Mouse (Mus musculus): Measurements from ENCODE around the gene Itga2b. TPM values are rescaled to one million over a fixed set of nuclear protein-coding genes. Genes with fewer than 3 reads are reported as not detected.

Gene Itga2b
- 12.1 TPM in 2 replicates for polyA plus RNA-seq (2015; fragmentation: Nextera tagmentation; extraction: Ambion mirVana)

DNA sequence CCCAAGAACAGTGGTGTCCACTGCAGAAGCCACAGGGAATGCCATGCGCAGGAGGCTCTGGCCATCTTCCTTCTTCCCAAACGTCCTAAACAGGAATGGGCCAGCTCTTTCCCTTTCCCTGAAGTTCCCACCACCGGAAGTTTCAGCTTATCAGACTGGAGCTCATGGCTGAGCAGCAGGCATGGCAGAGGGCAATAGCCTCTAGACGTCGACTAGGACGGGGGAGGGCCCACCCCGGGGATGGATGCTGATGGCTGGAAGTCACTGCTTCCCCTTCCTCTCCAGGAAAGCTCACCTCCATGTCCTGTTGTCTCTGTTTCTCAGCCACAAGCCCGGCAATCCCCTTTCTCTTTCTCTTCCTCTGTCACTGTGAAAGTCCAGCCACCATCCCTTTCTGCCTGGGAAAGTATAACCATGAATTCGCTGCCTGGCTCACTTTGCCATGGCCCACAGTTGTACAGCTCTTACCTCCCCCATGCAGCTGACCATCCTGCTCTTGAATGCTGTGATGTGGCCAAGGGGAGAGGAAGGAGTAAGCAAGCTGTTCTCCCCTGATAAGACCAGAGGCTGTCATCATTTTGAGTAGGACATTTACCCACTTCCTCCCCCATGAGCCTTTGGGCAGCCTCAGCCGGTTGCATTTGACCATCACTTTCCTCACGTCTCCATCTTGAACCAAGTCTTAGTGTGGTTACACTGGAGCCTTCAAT, at the start of gene Itga2b:
Itga2b (minus strand) TSS at position 475 of the 710 bp plus-strand sequence.
- no peak within 1 kb of the TSS for H3K4me2 ChIP-seq (ENCODE audit: low read depth, low read length)
- no peak for ATAC-seq (ENCODE audit: low read depth)
- no peak within 1 kb of the TSS for H3K27ac ChIP-seq (ENCODE audit: low read length)
- H3K4me1 ChIP-seq (replicated peaks; ENCODE audit: control insufficient read depth, insufficient read depth, low read length) = peaks cover 15% of the 10 kb centered on the region
- no peak within 1 kb of the TSS for H3K4me3 ChIP-seq (ENCODE audit: low read length)
- H3K9ac ChIP-seq (ENCODE audit: low read length) = no peak within 1 kb of the TSS
- WGBS = 57% methylated on average over 11 of the region's 11 CpGs
- no peaks in the 10 kb centered on the region for H3K9me3 ChIP-seq (ENCODE audit: control insufficient read depth, low read length)
- no peaks in the 10 kb centered on the region for H3K27me3 ChIP-seq (ENCODE audit: control insufficient read depth, insufficient read depth, low read depth, low read length)
- H3K36me3 ChIP-seq (ENCODE audit: control insufficient read depth, insufficient read depth, low read length) = no peaks in the 10 kb centered on the region

GRCm38 (mm10) chr11:102514793-102515424, 45.0 kb upstream of the Itga2b start:
- no peak overlapping the region for H3K27ac ChIP-seq (ENCODE audit: low read length)
- no peaks in the 10 kb centered on the region for H3K9me3 ChIP-seq (ENCODE audit: control insufficient read depth, low read length)
- no peak overlapping the region for H3K4me2 ChIP-seq (ENCODE audit: low read depth, low read length)
- no peaks in the 10 kb centered on the region for H3K4me1 ChIP-seq (replicated peaks; ENCODE audit: control insufficient read depth, insufficient read depth, low read length)
- H3K9ac ChIP-seq (ENCODE audit: low read length) = no peak overlapping the region
- no peak overlapping the region for H3K4me3 ChIP-seq (ENCODE audit: low read length)
- 94% methylated on average over 1 of the region's 1 CpGs for WGBS
- ATAC-seq (ENCODE audit: low read depth) = no peak
- no peaks in the 10 kb centered on the region for H3K27me3 ChIP-seq (ENCODE audit: control insufficient read depth, insufficient read depth, low read depth, low read length)
- H3K36me3 ChIP-seq (ENCODE audit: control insufficient read depth, insufficient read depth, low read length) = peaks cover 2% of the 10 kb centered on the region; the same call in 1 of the 2 replicates

- Histone ChIP-seq H3K4me3 (ENCODE audit: low read length) (no peak overlapping the region), H3K9me3 (ENCODE audit: control insufficient read depth, low read length) (no peaks in the 10 kb centered on the region), H3K9ac (ENCODE audit: low read length) (no peak overlapping the region), H3K27ac (ENCODE audit: low read length) (no peak overlapping the region), H3K36me3 (ENCODE audit: control insufficient read depth, insufficient read depth, low read length) (peaks cover 3% of the 10 kb centered on the region; the same call in 1 of the 2 replicates), H3K4me2 (ENCODE audit: low read depth, low read length) (no peak overlapping the region), H3K27me3 (ENCODE audit: control insufficient read depth, insufficient read depth, low read depth, low read length) (no peaks in the 10 kb centered on the region), H3K4me1 (replicated peaks; ENCODE audit: control insufficient read depth, insufficient read depth, low read length) (no peaks in the 10 kb centered on the region)
- ATAC-seq (ENCODE audit: low read depth) = no peak
- WGBS = 65% methylated on average over 6 of the region's 6 CpGs
These were observed 40.3 kb upstream of the Itga2b start for GRCm38 (mm10) chr11:102510226-102510625.

DNA sequence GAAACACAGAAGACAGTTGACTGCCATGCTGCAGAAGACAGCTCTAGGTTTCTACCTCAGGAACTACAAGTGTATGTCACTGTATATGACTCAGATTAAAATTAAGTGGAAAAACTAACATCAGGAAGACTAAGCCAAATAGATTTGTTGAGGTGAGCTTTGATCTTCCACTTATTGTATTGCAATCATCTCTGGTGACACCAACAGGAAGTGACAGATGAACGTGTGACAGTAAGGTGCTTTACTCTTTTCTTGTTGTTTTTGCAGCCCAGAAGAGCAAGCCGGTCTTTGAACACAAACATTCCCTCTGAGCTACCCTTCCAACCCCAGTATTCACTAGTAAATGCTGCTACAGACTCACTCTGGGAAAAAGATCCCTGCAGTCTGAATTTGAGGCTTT, 26.8 kb upstream of the Itga2b start:
- WGBS = 58% methylated on average over 2 of the region's 2 CpGs
- Histone ChIP-seq H3K36me3 (ENCODE audit: control insufficient read depth, insufficient read depth, low read length) (peaks cover 35% of the 10 kb centered on the region), H3K27ac (ENCODE audit: low read length) (no peak overlapping the region), H3K4me3 (ENCODE audit: low read length) (no peak overlapping the region), H3K9me3 (ENCODE audit: control insufficient read depth, low read length) (no peaks in the 10 kb centered on the region), H3K27me3 (ENCODE audit: control insufficient read depth, insufficient read depth, low read depth, low read length) (no peaks in the 10 kb centered on the region), H3K9ac (ENCODE audit: low read length) (no peak overlapping the region), H3K4me1 (replicated peaks; ENCODE audit: control insufficient read depth, insufficient read depth, low read length) (no peaks in the 10 kb centered on the region), H3K4me2 (ENCODE audit: low read depth, low read length) (no peak overlapping the region)
- no peak for ATAC-seq (ENCODE audit: low read depth)

DNA sequence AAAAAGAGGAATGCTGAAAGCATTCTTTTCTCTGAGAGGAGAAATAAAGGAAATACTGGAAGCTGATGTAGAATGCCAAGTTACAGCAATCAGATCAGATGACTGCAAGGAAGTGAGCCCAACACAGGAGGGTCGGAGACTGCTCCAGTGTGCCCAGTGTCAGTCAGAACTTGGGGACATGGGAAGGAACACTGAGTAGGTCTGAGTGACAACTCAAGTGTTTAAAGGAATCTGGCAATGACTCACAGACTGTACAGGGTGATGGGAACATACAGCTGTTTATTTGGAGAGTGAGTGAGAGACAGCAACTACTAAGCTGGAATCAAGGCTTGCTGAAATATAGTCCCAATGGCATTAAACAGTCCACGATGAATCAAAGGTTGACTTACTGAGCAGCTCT, 26.3 kb upstream of the Itga2b start:
- Histone ChIP-seq H3K4me2 (ENCODE audit: low read depth, low read length) (no peak overlapping the region), H3K9ac (ENCODE audit: low read length) (no peak overlapping the region), H3K9me3 (ENCODE audit: control insufficient read depth, low read length) (no peaks in the 10 kb centered on the region), H3K4me1 (replicated peaks; ENCODE audit: control insufficient read depth, insufficient read depth, low read length) (no peaks in the 10 kb centered on the region), H3K4me3 (ENCODE audit: low read length) (no peak overlapping the region), H3K27me3 (ENCODE audit: control insufficient read depth, insufficient read depth, low read depth, low read length) (no peaks in the 10 kb centered on the region), H3K36me3 (ENCODE audit: control insufficient read depth, insufficient read depth, low read length) (peaks cover 32% of the 10 kb centered on the region), H3K27ac (ENCODE audit: low read length) (no peak overlapping the region)
- no peak for ATAC-seq (ENCODE audit: low read depth)
- WGBS = 78% methylated on average over 2 of the region's 2 CpGs

GRCm38 (mm10) chr11:102495742-102496141, 25.8 kb upstream of the Itga2b start:
- Histone ChIP-seq H3K4me2 (ENCODE audit: low read depth, low read length) (no peak overlapping the region), H3K27ac (ENCODE audit: low read length) (no peak overlapping the region), H3K9ac (ENCODE audit: low read length) (no peak overlapping the region), H3K36me3 (ENCODE audit: control insufficient read depth, insufficient read depth, low read length) (peaks cover 31% of the 10 kb centered on the region), H3K27me3 (ENCODE audit: control insufficient read depth, insufficient read depth, low read depth, low read length) (no peaks in the 10 kb centered on the region), H3K4me1 (replicated peaks; ENCODE audit: control insufficient read depth, insufficient read depth, low read length) (no peaks in the 10 kb centered on the region), H3K4me3 (ENCODE audit: low read length) (no peak overlapping the region), H3K9me3 (ENCODE audit: control insufficient read depth, low read length) (no peaks in the 10 kb centered on the region)
- WGBS = 91% methylated on average over 5 of the region's 5 CpGs
- no peak for ATAC-seq (ENCODE audit: low read depth)

DNA sequence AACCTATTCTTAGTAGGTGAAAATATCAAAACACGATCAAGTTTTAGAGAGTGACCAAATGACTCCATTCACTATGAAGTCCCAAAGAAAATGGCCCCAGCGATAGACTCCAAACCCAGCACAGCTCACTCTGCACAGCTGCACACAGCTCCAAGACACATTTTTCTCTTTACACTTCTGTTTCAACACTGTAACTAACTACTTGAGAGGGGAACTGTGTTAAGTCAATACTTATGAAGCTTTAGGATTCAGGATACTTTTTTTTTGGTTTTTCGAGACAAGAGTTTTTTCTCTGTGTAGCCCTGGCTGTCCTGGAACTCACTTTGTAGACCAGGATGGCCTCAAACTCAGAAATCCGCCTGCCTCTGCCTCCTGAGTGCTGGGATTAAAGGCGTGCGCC, 25.2 kb upstream of the Itga2b start:
- no peak overlapping the region for H3K4me2 ChIP-seq (ENCODE audit: low read depth, low read length)
- no peak overlapping the region for H3K4me3 ChIP-seq (ENCODE audit: low read length)
- no peak overlapping the region for H3K9ac ChIP-seq (ENCODE audit: low read length)
- H3K9me3 ChIP-seq (ENCODE audit: control insufficient read depth, low read length) = no peaks in the 10 kb centered on the region
- H3K4me1 ChIP-seq (replicated peaks; ENCODE audit: control insufficient read depth, insufficient read depth, low read length) = no peaks in the 10 kb centered on the region
- ATAC-seq (ENCODE audit: low read depth) = no peak
- H3K27ac ChIP-seq (ENCODE audit: low read length) = no peak overlapping the region
- H3K27me3 ChIP-seq (ENCODE audit: control insufficient read depth, insufficient read depth, low read depth, low read length) = no peaks in the 10 kb centered on the region
- WGBS = 89% methylated on average over 6 of the region's 6 CpGs
- peaks cover 28% of the 10 kb centered on the region for H3K36me3 ChIP-seq (ENCODE audit: control insufficient read depth, insufficient read depth, low read length)

GRCm38 (mm10) chr11:102494063-102494650, 24.2 kb upstream of the Itga2b start:
- no peaks in the 10 kb centered on the region for H3K4me1 ChIP-seq (replicated peaks; ENCODE audit: control insufficient read depth, insufficient read depth, low read length)
- no peak overlapping the region for H3K9ac ChIP-seq (ENCODE audit: low read length)
- H3K9me3 ChIP-seq (ENCODE audit: control insufficient read depth, low read length) = no peaks in the 10 kb centered on the region
- ATAC-seq (ENCODE audit: low read depth) = no peak
- 82% methylated on average over 7 of the region's 7 CpGs for WGBS
- H3K36me3 ChIP-seq (ENCODE audit: control insufficient read depth, insufficient read depth, low read length) = peaks cover 21% of the 10 kb centered on the region
- no peak overlapping the region for H3K27ac ChIP-seq (ENCODE audit: low read length)
- no peaks in the 10 kb centered on the region for H3K27me3 ChIP-seq (ENCODE audit: control insufficient read depth, insufficient read depth, low read depth, low read length)
- no peak overlapping the region for H3K4me3 ChIP-seq (ENCODE audit: low read length)
- H3K4me2 ChIP-seq (ENCODE audit: low read depth, low read length) = no peak overlapping the region

GRCm38 (mm10) chr11:102493241-102493640, 23.3 kb upstream of the Itga2b start:
- Histone ChIP-seq H3K4me2 (ENCODE audit: low read depth, low read length) (no peak overlapping the region), H3K9me3 (ENCODE audit: control insufficient read depth, low read length) (no peaks in the 10 kb centered on the region), H3K4me3 (ENCODE audit: low read length) (no peak overlapping the region), H3K27ac (ENCODE audit: low read length) (no peak overlapping the region), H3K27me3 (ENCODE audit: control insufficient read depth, insufficient read depth, low read depth, low read length) (no peaks in the 10 kb centered on the region), H3K36me3 (ENCODE audit: control insufficient read depth, insufficient read depth, low read length) (peaks cover 14% of the 10 kb centered on the region), H3K4me1 (replicated peaks; ENCODE audit: control insufficient read depth, insufficient read depth, low read length) (no peaks in the 10 kb centered on the region), H3K9ac (ENCODE audit: low read length) (no peak overlapping the region)
- 85% methylated on average over 2 of the region's 2 CpGs for WGBS
- ATAC-seq (ENCODE audit: low read depth) = no peak
